Mouse (Mus musculus) forebrain, postnatal 0 days (tissue): Measurements from ENCODE around the gene Sf3a1. TPM values are rescaled to one million over a fixed set of nuclear protein-coding genes. Genes with fewer than 3 reads are reported as not detected.
"Not testable (repeated sequence)": the region's sequence is repeated elsewhere in the genome, so short reads cannot be mapped to it uniquely, and the experiment has no call there.

Experiments
- ATAC-seq: fragments of 200-750 bp; cut with Nextera tagmentation; 2 replicates; pipeline ENCODE4 v1.8.0; 2017; ENCODE audit warnings: mild to moderate bottlenecking, moderate library complexity
- DNase-seq: peaks from one replicate; pipeline ENCODE4 v3.0.0-alpha.2; 2015
- H3K27ac ChIP-seq: fragments of 300-500 bp; sonication (generic); 2 replicates; pipeline ENCODE4 v1.5.1; 2014; ENCODE audit warnings: low read depth, mild to moderate bottlenecking, antibody characterized with exemption, low read length, moderate library complexity, mixed read lengths
- H3K27me3 ChIP-seq: fragments of 300-500 bp; sonication (generic); 2 replicates; pipeline ENCODE4 v1.6.1; 2014; ENCODE audit warnings: mild to moderate bottlenecking, low read length, mixed read lengths; ENCODE audit not compliant: insufficient read depth
- H3K36me3 ChIP-seq: fragments of 300-500 bp; sonication (generic); 2 replicates; pipeline ENCODE4 v1.6.1; 2014; ENCODE audit warnings: mild to moderate bottlenecking, moderate library complexity; ENCODE audit not compliant: insufficient read depth
- H3K4me1 ChIP-seq: fragments of 300-500 bp; sonication (generic); 2 replicates; pipeline ENCODE4 v1.6.1; 2014; ENCODE audit warnings: antibody characterized with exemption; ENCODE audit not compliant: insufficient read depth
- H3K4me2 ChIP-seq: fragments of 300-500 bp; sonication (generic); 2 replicates; pipeline ENCODE4 v1.6.1; 2014; ENCODE audit warnings: low read depth, mild to moderate bottlenecking, moderate library complexity
- H3K4me3 ChIP-seq: fragments of 300-500 bp; sonication (generic); 2 replicates; pipeline ENCODE4 v1.5.1; 2014; ENCODE audit warnings: low read depth, low read length, mixed read lengths
- H3K9ac ChIP-seq: fragments of 300-500 bp; sonication (generic); 2 replicates; pipeline ENCODE4 v1.6.1; 2014; ENCODE audit warnings: mild to moderate bottlenecking
- H3K9me3 ChIP-seq: fragments of 300-500 bp; sonication (generic); 2 replicates; pipeline ENCODE4 v1.6.1; 2016; ENCODE audit warnings: low read length
- CTCF ChIP-seq: sonication (generic); IDR thresholded peaks from 2 replicates; pipeline ENCODE4 v1.5.1; 2016; ENCODE audit warnings: antibody characterized with exemption, control low read depth, low read depth
- WGBS: fragments of 180-500 bp; shearing (Covaris S2); extraction: QIAGEN DNeasy Blood & Tissue Kit; methylation state at CpG from one replicate; pipeline ENCODE4 v1.1.7; 2014; 5-methylcytosine and 5-hydroxymethylcytosine counted together
- polyA plus RNA-seq: library from polyadenylated mRNA; unstranded; fragments of >200 nt; fragmentation: Nextera tagmentation; extraction: Ambion mirVana; gene quantifications from 2 replicates; pipeline ENCODE4 v1.2.1, GENCODE M21; 2015
- total RNA-seq: library from RNA; depleted of rRNA; stranded (reverse); fragments of >200 nt; gene quantifications from 2 replicates; pipeline ENCODE4 v1.2.3, GENCODE M21; 2014

The Sf3a1 gene
- total and polyA plus RNA-seq, 2 experiments from 2014 or later: 34.6 to 54.4 TPM

- no peak for TF ChIP-seq CTCF
- H3K4me3 ChIP-seq: no peak overlapping the region
- DNase-seq (no peak), ATAC-seq (no peak)
- H3K4me1 ChIP-seq: peaks cover 7% of the 10 kb centered on the region; the same call in 1 of the 2 replicates
- H3K27ac ChIP-seq: no peak overlapping the region
- H3K9me3 ChIP-seq: no peaks in the 10 kb centered on the region
- H3K4me2 ChIP-seq: no peak overlapping the region
- 60% methylated on average over 4 of the region's 4 CpGs for WGBS
- no peak overlapping the region for H3K9ac ChIP-seq
- H3K36me3 ChIP-seq: peaks cover 40% of the 10 kb centered on the region
- H3K27me3 ChIP-seq: no peaks in the 10 kb centered on the region
Observed at GRCm38 (mm10) chr11:4184251-4184952, 24.3 kb downstream of the Sf3a1 start.

- not testable (repeated sequence) for H3K27ac ChIP-seq, H3K9ac ChIP-seq, H3K27me3 ChIP-seq, DNase-seq, H3K4me2 ChIP-seq, ATAC-seq, H3K4me1 ChIP-seq, H3K9me3 ChIP-seq, H3K4me3 ChIP-seq
- peaks cover 29% of the 10 kb centered on the region for H3K36me3 ChIP-seq
- 92% methylated on average over 6 of the region's 6 CpGs for WGBS
Observed at GRCm38 (mm10) chr11:4185480-4185879, 25.3 kb downstream of the Sf3a1 start.

- no peak for TF ChIP-seq CTCF
- Histone ChIP-seq H3K4me1 (peaks cover 7% of the 10 kb centered on the region; the same call in 1 of the 2 replicates), H3K9ac (peak within 1 kb of the TSS; percentile 86), H3K27me3 (no peaks in the 10 kb centered on the region), H3K4me3 (peak within 1 kb of the TSS; percentile 70), H3K9me3 (no peaks in the 10 kb centered on the region), H3K4me2 (peak within 1 kb of the TSS; percentile 70), H3K27ac (peak within 1 kb of the TSS; percentile 72), H3K36me3 (peaks cover 18% of the 10 kb centered on the region)
- ATAC-seq (peak; percentile 99), DNase-seq (peak; percentile 98)
- WGBS: under 1% methylated on average over 62 of the region's 71 CpGs
Observed at GRCm38 (mm10) chr11:4186486-4187317, 26.6 kb downstream of the Sf3a1 start, which contains the start of gene Tbc1d10a. TSS of gene Tbc1d10a (plus strand) at chr11:4186789.

GRCm38 (mm10) chr11:4187318-4187700 is 27.2 kb downstream of the Sf3a1 start:
- no peak for ATAC-seq
- WGBS: 11% methylated on average over 9 of the region's 9 CpGs
- Histone ChIP-seq H3K27ac (no peak overlapping the region), H3K36me3 (peaks cover 12% of the 10 kb centered on the region), H3K9me3 (no peaks in the 10 kb centered on the region), H3K27me3 (no peaks in the 10 kb centered on the region), H3K4me2 (peak overlapping the region; percentile 70), H3K4me3 (peak overlapping the region; percentile 70), H3K9ac (peak overlapping the region; percentile 86), H3K4me1 (peaks cover 7% of the 10 kb centered on the region; the same call in 1 of the 2 replicates)
- TF ChIP-seq CTCF: no peak
- DNase-seq: no peak

- Histone ChIP-seq H3K27me3 (no peaks in the 10 kb centered on the region), H3K27ac (no peak overlapping the region), H3K4me2 (no peak overlapping the region), H3K9ac (no peak overlapping the region), H3K36me3 (no peaks in the 10 kb centered on the region), H3K9me3 (no peaks in the 10 kb centered on the region), H3K4me3 (no peak overlapping the region), H3K4me1 (peaks cover 7% of the 10 kb centered on the region; the same call in 1 of the 2 replicates)
- 88% methylated on average over 6 of the region's 6 CpGs for WGBS
- DNase-seq (no peak), ATAC-seq (no peak)
- TF ChIP-seq CTCF: no peak
Observed at GRCm38 (mm10) chr11:4189182-4189581, 29.0 kb downstream of the Sf3a1 start.

- no peak for DNase-seq
- no peak for ATAC-seq
- Histone ChIP-seq H3K4me2 (no peak overlapping the region), H3K36me3 (no peaks in the 10 kb centered on the region), H3K4me1 (peaks cover 7% of the 10 kb centered on the region; the same call in 1 of the 2 replicates), H3K27me3 (no peaks in the 10 kb centered on the region), H3K4me3 (no peak overlapping the region), H3K9me3 (no peaks in the 10 kb centered on the region), H3K27ac (no peak overlapping the region), H3K9ac (no peak overlapping the region)
- WGBS: 61% methylated on average over 3 of the region's 3 CpGs
- no peak for TF ChIP-seq CTCF
Observed at GRCm38 (mm10) chr11:4190677-4191076, 30.5 kb downstream of the Sf3a1 start.

GRCm38 (mm10) chr11:4192757-4193156 is 32.6 kb downstream of the Sf3a1 start:
- Histone ChIP-seq H3K9ac (no peak overlapping the region), H3K27ac (no peak overlapping the region), H3K4me1 (peaks cover 2% of the 10 kb centered on the region; the same call in 1 of the 2 replicates), H3K4me2 (no peak overlapping the region), H3K27me3 (no peaks in the 10 kb centered on the region), H3K4me3 (no peak overlapping the region), H3K36me3 (no peaks in the 10 kb centered on the region), H3K9me3 (no peaks in the 10 kb centered on the region)
- no peak for TF ChIP-seq CTCF
- DNase-seq: no peak
- WGBS: 69% methylated on average over 3 of the region's 3 CpGs
- ATAC-seq: no peak
